Mouse (Mus musculus) liver, embryonic 14.5 days (tissue): Measurements from ENCODE around the gene Arap1. TPM values are rescaled to one million over a fixed set of nuclear protein-coding genes. Genes with fewer than 3 reads are reported as not detected.

Source experiments
- ATAC-seq: fragments of 200-750 bp; cut with Nextera tagmentation; 2 replicates; pipeline ENCODE4 v1.8.0; 2017; ENCODE audit warnings: moderate number of reproducible peaks, mild to moderate bottlenecking, moderate library complexity; ENCODE audit not compliant: insufficient read depth
- DNase-seq, 3 experiments: peaks; one replicate each; pipeline ENCODE4 v3.0.0-alpha.2; 2012 to 2013; ENCODE audit warnings: low read depth in 3 of 3, low spot score in 3 of 3
- H3K27ac ChIP-seq: fragments of 300-500 bp; sonication (generic); 2 replicates; pipeline ENCODE4 v1.5.1; 2014; ENCODE audit warnings: moderate library complexity, mild to moderate bottlenecking, control low read depth, inconsistent platforms
- H3K27me3 ChIP-seq: fragments of 300-500 bp; sonication (generic); 2 replicates; pipeline ENCODE4 v1.6.1; 2014; ENCODE audit warnings: mild to moderate bottlenecking, low read length, moderate library complexity; ENCODE audit not compliant: control insufficient read depth, insufficient read depth
- H3K36me3 ChIP-seq: fragments of 300-500 bp; sonication (generic); replicated peaks from 2 replicates; pipeline ENCODE4 v1.6.1; 2014; ENCODE audit warnings: low read depth; ENCODE audit not compliant: control insufficient read depth, insufficient read depth
- H3K4me1 ChIP-seq, 2 experiments: fragments of 200-500 bp in 1 of 2; fragments of 300-500 bp in 1 of 2; sonication (generic) in 1 of 2; replicated peaks; 2 replicates each; pipeline ENCODE4 v1.6.1; 2012 to 2014; ENCODE audit warnings: antibody characterized with exemption in 1 of 2, inconsistent platforms in 1 of 2, low read length in 1 of 2; ENCODE audit not compliant: control insufficient read depth in 2 of 2, insufficient read depth in 2 of 2
- H3K4me2 ChIP-seq: fragments of 300-500 bp; sonication (generic); 2 replicates; pipeline ENCODE4 v1.6.1; 2014; ENCODE audit warnings: low read depth, mild to moderate bottlenecking, control low read depth, moderate library complexity
- H3K4me3 ChIP-seq, 2 experiments: fragments of 200-500 bp in 1 of 2; fragments of 300-500 bp in 1 of 2; sonication (generic) in 1 of 2; 2 replicates each; pipeline ENCODE4 v1.5.1; 2012 to 2014; ENCODE audit warnings: low read depth in 2 of 2, low read length in 2 of 2, mild to moderate bottlenecking in 2 of 2, control low read depth in 1 of 2, inconsistent platforms in 1 of 2, moderate library complexity in 1 of 2; ENCODE audit not compliant: insufficient read depth in 1 of 2
- H3K9ac ChIP-seq: fragments of 300-500 bp; sonication (generic); replicated peaks from 2 replicates; pipeline ENCODE4 v1.6.1; 2014; ENCODE audit warnings: mild to moderate bottlenecking, control low read depth, moderate library complexity
- H3K9me3 ChIP-seq: fragments of 300-500 bp; sonication (generic); 2 replicates; pipeline ENCODE4 v1.6.1; 2016; ENCODE audit warnings: low read length, mixed read lengths; ENCODE audit not compliant: control insufficient read depth
- CTCF ChIP-seq: IDR thresholded peaks from 2 replicates; pipeline ENCODE4 v1.5.1; 2016; ENCODE audit warnings: antibody characterized with exemption, low read depth, control low read depth
- EP300 ChIP-seq: IDR thresholded peaks from 2 replicates; pipeline ENCODE4 v1.6.1; 2016; ENCODE audit warnings: antibody characterized with exemption, low read depth
- WGBS: fragments of 180-500 bp; shearing (Covaris S2); extraction: QIAGEN DNeasy Blood & Tissue Kit; methylation state at CpG from one replicate; pipeline ENCODE4 v1.1.7; 2014; ENCODE audit not compliant: insufficient replicate concordance; 5-methylcytosine and 5-hydroxymethylcytosine counted together
- polyA plus RNA-seq, 2 experiments: library from polyadenylated mRNA; depleted of rRNA in 1 of 2; stranded (reverse) in 1 of 2; unstranded in 1 of 2; fragments of >200 nt; fragmentation: Nextera tagmentation in 1 of 2; extraction: Ambion mirVana in 1 of 2; gene quantifications; 2 replicates each; pipeline versions ENCODE4 v1.2.1 to v1.2.3; 2012 to 2014

Gene Arap1
- polyA plus RNA-seq, 2 experiments, result 13.7 to 13.9 TPM

- no peak overlapping the region for H3K4me3 ChIP-seq
- H3K27me3 ChIP-seq, result no peaks in the 10 kb centered on the region
- H3K4me2 ChIP-seq, result no peak overlapping the region
- no peak overlapping the region for H3K9ac ChIP-seq
- no peak for DNase-seq
- no peak for ATAC-seq
- peaks cover 0 to 19% of the 10 kb centered on the region in 2 experiments; a peak in 2 of 4 replicates for H3K4me1 ChIP-seq
- H3K36me3 ChIP-seq, result no peaks in the 10 kb centered on the region
- no peak overlapping the region for H3K27ac ChIP-seq
- TF ChIP-seq EP300 (no peak), CTCF (no peak)
- 73% methylated on average over 6 of the region's 6 CpGs for WGBS
- no peaks in the 10 kb centered on the region for H3K9me3 ChIP-seq
Measured at GRCm38 (mm10) chr7:101355551-101356100, 7.8 kb downstream of the Arap1 start.

- H3K27me3 ChIP-seq, result no peaks in the 10 kb centered on the region
- 41% methylated on average over 3 of the region's 3 CpGs for WGBS
- H3K36me3 ChIP-seq, result no peaks in the 10 kb centered on the region
- TF ChIP-seq CTCF, result no peak
- peaks cover 0 to 19% of the 10 kb centered on the region in 2 experiments; a peak in 2 of 4 replicates for H3K4me1 ChIP-seq
- H3K9me3 ChIP-seq, result no peaks in the 10 kb centered on the region
- no peak for DNase-seq
- no peak overlapping the region for H3K4me2 ChIP-seq
- H3K27ac ChIP-seq, result no peak overlapping the region
- H3K4me3 ChIP-seq, result no peak overlapping the region
- no peak for ATAC-seq
- H3K9ac ChIP-seq, result no peak overlapping the region
Measured at GRCm38 (mm10) chr7:101356868-101357267, 9.0 kb downstream of the Arap1 start.

DNA sequence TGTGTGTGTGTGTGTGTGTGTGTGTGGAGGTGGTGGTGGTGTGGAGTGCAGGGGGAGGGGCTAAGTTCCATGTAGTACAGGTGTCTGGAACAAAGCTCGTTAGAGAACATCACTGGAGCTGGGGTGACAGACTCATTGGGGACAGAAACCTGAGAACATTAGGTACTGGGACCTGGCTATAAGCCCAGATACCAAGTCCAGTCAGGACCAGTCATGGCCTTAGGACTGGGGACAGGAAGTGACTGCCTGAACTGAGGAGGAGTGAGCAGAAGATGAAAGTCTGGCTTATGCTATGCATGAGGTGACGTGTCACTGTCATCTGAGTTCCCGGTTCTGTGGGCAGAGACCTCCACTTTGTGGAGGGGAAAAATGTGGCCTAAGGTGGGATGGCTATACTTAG lies 12.5 kb downstream of the Arap1 start:
- H3K4me2 ChIP-seq, result no peak overlapping the region
- 37% methylated on average over 3 of the region's 3 CpGs for WGBS
- peaks cover 0 to 11% of the 10 kb centered on the region in 2 experiments; a peak in 2 of 4 replicates for H3K4me1 ChIP-seq
- H3K27ac ChIP-seq, result no peak overlapping the region
- H3K4me3 ChIP-seq, result no peak overlapping the region
- DNase-seq (no peak), ATAC-seq (no peak)
- no peaks in the 10 kb centered on the region for H3K9me3 ChIP-seq
- no peaks in the 10 kb centered on the region for H3K27me3 ChIP-seq
- H3K9ac ChIP-seq, result no peak overlapping the region
- H3K36me3 ChIP-seq, result no peaks in the 10 kb centered on the region
- TF ChIP-seq EP300 (no peak), CTCF (no peak)

DNA sequence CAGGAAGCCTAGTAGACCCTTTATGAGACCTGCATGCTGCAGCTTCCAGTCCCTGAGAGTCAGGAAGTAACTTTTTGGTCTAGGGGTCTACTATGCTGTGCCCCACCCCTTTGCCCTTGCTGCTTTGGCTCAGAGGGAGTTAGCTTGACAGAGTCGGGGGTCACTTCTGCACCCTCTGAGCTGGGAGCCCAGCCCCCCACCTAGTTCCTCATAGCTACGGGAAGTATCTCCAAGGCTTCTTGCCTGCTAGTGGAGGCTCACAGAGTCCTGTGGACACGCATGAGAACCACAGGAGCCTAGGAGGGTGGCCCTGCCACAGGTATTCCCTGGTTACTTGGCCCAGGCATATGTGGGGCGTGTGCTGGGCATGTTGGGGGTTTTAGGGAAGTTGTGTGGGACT lies 13.2 kb downstream of the Arap1 start:
- TF ChIP-seq CTCF (no peak), EP300 (no peak)
- ATAC-seq (no peak), DNase-seq (no peak)
- Histone ChIP-seq H3K9ac (no peak overlapping the region), H3K4me3 (no peak overlapping the region), H3K36me3 (no peaks in the 10 kb centered on the region), H3K27me3 (no peaks in the 10 kb centered on the region), H3K9me3 (no peaks in the 10 kb centered on the region), H3K4me1 (peaks cover 0 to 11% of the 10 kb centered on the region in 2 experiments; a peak in 2 of 4 replicates), H3K4me2 (no peak overlapping the region), H3K27ac (no peak overlapping the region)
- 33% methylated on average over 4 of the region's 4 CpGs for WGBS

- Histone ChIP-seq H3K9me3 (no peaks in the 10 kb centered on the region), H3K27ac (no peak overlapping the region), H3K4me3 (no peak overlapping the region), H3K4me2 (no peak overlapping the region), H3K4me1 (peaks cover 0 to 7% of the 10 kb centered on the region in 2 experiments; a peak in 1 of 4 replicates), H3K36me3 (no peaks in the 10 kb centered on the region), H3K9ac (no peak overlapping the region), H3K27me3 (no peaks in the 10 kb centered on the region)
- TF ChIP-seq CTCF, result no peak
- TF ChIP-seq EP300, result no peak
- DNase-seq (no peak), ATAC-seq (no peak)
- 56% methylated on average over 4 of the region's 4 CpGs for WGBS
Measured at GRCm38 (mm10) chr7:101361767-101362166, 13.9 kb downstream of the Arap1 start.
